Mouse (Mus musculus): ENCODE measurements around the gene Limch1.

DNA sequence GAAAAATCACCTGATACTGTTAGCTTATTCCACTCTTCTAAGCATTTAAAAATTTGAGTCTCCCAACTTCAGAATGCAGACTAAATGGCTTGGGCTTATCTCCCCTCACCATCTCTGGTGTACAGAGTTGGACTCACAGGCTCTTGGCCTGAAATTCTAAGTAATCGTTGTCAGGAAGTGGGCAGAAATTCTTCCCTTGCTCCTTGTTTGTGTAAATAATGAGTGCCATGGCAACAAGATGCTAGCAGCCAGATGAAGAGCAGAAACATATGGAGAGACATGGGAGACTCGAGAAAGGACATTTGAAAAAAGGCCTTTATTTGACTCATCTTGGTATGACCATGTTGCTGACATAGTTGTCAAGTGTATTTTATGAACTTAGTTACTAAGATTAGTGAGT lies 164.3 kb downstream of the Limch1 start:
- TF ChIP-seq CTCF (IDR thresholded peaks at IDR 0.05; ENCODE audit: low read depth, low read length) (no peak), POLR2A (IDR thresholded peaks at IDR 0.05; ENCODE audit: extremely low read depth, insufficient read depth, low read length) (no peak)
